Mouse (Mus musculus): ENCODE measurements at regions not wholly inside any gene's neighbourhood (a gene's known extent, or its start where the extent isn't known, plus 50 kb on each side); places are given as distances from the start of the nearest gene placed in this dataset.

- peaks cover 38% of the 10 kb centered on the region for H3K9me3 ChIP-seq (replicated peaks; ENCODE audit: control insufficient read depth, low read length)
- TF ChIP-seq EP300 (IDR thresholded peaks at IDR 0.05; ENCODE audit: low read depth) (no peak), CTCF (IDR thresholded peaks at IDR 0.05; ENCODE audit: low read depth) (no peak)
- H3K27ac ChIP-seq (ENCODE audit: low read depth) = no peak overlapping the region
- peak; percentile 28; the same call in 1 of the 2 replicates for ATAC-seq (ENCODE audit: insufficient read depth, low read depth)
- 57% methylated on average over 3 of the region's 3 CpGs for WGBS
- DNase-seq (ENCODE audit: low spot score) = no peak
- H3K4me1 ChIP-seq (ENCODE audit: control insufficient read depth, insufficient read depth) = no peaks in the 10 kb centered on the region
- H3K9ac ChIP-seq (replicated peaks; ENCODE audit: low read depth, low read length) = no peak overlapping the region
- H3K4me2 ChIP-seq (ENCODE audit: low read depth, low read length) = no peak overlapping the region
- H3K36me3 ChIP-seq (replicated peaks; ENCODE audit: control insufficient read depth, insufficient read depth, low read length) = no peaks in the 10 kb centered on the region
- H3K4me3 ChIP-seq (ENCODE audit: low read depth, low read length) = no peak overlapping the region
- H3K27me3 ChIP-seq (ENCODE audit: control insufficient read depth, insufficient read depth, low read length) = no peaks in the 10 kb centered on the region
These were observed 359.3 kb upstream of the Olfr161 start for GRCm38 (mm10) chr16:3231566-3231965.

DNA sequence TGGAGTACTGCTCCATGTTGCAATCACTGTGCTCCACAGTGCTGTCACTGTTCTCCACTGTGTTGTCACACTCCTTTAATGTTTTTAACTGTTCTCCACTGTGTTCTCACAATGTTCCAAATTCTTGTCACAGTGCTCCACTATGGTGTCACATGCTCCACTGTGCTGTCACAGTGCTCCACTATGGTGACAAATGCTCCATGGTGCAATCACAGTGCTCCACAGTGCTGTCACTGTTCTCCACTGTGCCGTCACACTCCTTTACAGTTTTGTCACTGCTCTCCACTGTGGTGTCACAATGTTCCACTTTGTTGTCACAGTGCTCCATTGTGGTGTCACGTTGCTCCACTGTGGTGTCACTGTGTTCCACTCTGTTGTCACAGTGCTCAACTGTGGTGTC, 358.2 kb upstream of the Olfr161 start:
- no peak overlapping the region for H3K27ac ChIP-seq (ENCODE audit: low read depth)
- H3K4me3 ChIP-seq (ENCODE audit: low read depth, low read length) = no peak overlapping the region
- H3K9me3 ChIP-seq (replicated peaks; ENCODE audit: control insufficient read depth, low read length) = peaks cover 44% of the 10 kb centered on the region
- WGBS = 41% methylated on average over 2 of the region's 2 CpGs
- ATAC-seq (ENCODE audit: insufficient read depth, low read depth) = no peak
- TF ChIP-seq CTCF (IDR thresholded peaks at IDR 0.05; ENCODE audit: low read depth) = no peak
- no peak for TF ChIP-seq EP300 (IDR thresholded peaks at IDR 0.05; ENCODE audit: low read depth)
- H3K36me3 ChIP-seq (replicated peaks; ENCODE audit: control insufficient read depth, insufficient read depth, low read length) = no peaks in the 10 kb centered on the region
- DNase-seq (ENCODE audit: low spot score) = no peak
- H3K27me3 ChIP-seq (ENCODE audit: control insufficient read depth, insufficient read depth, low read length) = no peaks in the 10 kb centered on the region
- H3K4me1 ChIP-seq (ENCODE audit: control insufficient read depth, insufficient read depth) = no peaks in the 10 kb centered on the region
- no peak overlapping the region for H3K9ac ChIP-seq (replicated peaks; ENCODE audit: low read depth, low read length)
- no peak overlapping the region for H3K4me2 ChIP-seq (ENCODE audit: low read depth, low read length)

- DNase-seq (ENCODE audit: low spot score) (no peak), ATAC-seq (ENCODE audit: insufficient read depth, low read depth) (peak; percentile 15; the same call in 1 of the 2 replicates)
- Histone ChIP-seq H3K27me3 (ENCODE audit: control insufficient read depth, insufficient read depth, low read length) (no peaks in the 10 kb centered on the region), H3K9ac (replicated peaks; ENCODE audit: low read depth, low read length) (no peak overlapping the region), H3K4me2 (ENCODE audit: low read depth, low read length) (no peak overlapping the region), H3K27ac (ENCODE audit: low read depth) (no peak overlapping the region), H3K4me3 (ENCODE audit: low read depth, low read length) (no peak overlapping the region), H3K36me3 (replicated peaks; ENCODE audit: control insufficient read depth, insufficient read depth, low read length) (no peaks in the 10 kb centered on the region), H3K9me3 (replicated peaks; ENCODE audit: control insufficient read depth, low read length) (peaks cover 48% of the 10 kb centered on the region), H3K4me1 (ENCODE audit: control insufficient read depth, insufficient read depth) (no peaks in the 10 kb centered on the region)
- WGBS = 43% methylated on average over 2 of the region's 2 CpGs
- TF ChIP-seq EP300 (IDR thresholded peaks at IDR 0.05; ENCODE audit: low read depth) (no peak), CTCF (IDR thresholded peaks at IDR 0.05; ENCODE audit: low read depth) (no peak)
These were observed 356.8 kb upstream of the Olfr161 start for GRCm38 (mm10) chr16:3234063-3234462.

GRCm38 (mm10) chr16:3240982-3241719, 349.7 kb upstream of the Olfr161 start:
- Histone ChIP-seq H3K4me1 (ENCODE audit: control insufficient read depth, insufficient read depth) (no peaks in the 10 kb centered on the region), H3K4me3 (ENCODE audit: low read depth, low read length) (no peak overlapping the region), H3K9me3 (replicated peaks; ENCODE audit: control insufficient read depth, low read length) (peaks cover 51% of the 10 kb centered on the region), H3K36me3 (replicated peaks; ENCODE audit: control insufficient read depth, insufficient read depth, low read length) (no peaks in the 10 kb centered on the region), H3K4me2 (ENCODE audit: low read depth, low read length) (no peak overlapping the region), H3K27me3 (ENCODE audit: control insufficient read depth, insufficient read depth, low read length) (no peaks in the 10 kb centered on the region), H3K9ac (replicated peaks; ENCODE audit: low read depth, low read length) (no peak overlapping the region), H3K27ac (ENCODE audit: low read depth) (no peak overlapping the region)
- ATAC-seq (ENCODE audit: insufficient read depth, low read depth) = peak; percentile 6; the same call in 1 of the 2 replicates
- WGBS = 55% methylated on average over 5 of the region's 5 CpGs
- DNase-seq (ENCODE audit: low spot score) = no peak
- TF ChIP-seq EP300 (IDR thresholded peaks at IDR 0.05; ENCODE audit: low read depth) = no peak
- TF ChIP-seq CTCF (IDR thresholded peaks at IDR 0.05; ENCODE audit: low read depth) = no peak

- no peak for TF ChIP-seq CTCF (IDR thresholded peaks at IDR 0.05; ENCODE audit: low read depth)
- TF ChIP-seq EP300 (IDR thresholded peaks at IDR 0.05; ENCODE audit: low read depth) = no peak
- Histone ChIP-seq H3K9me3 (replicated peaks; ENCODE audit: control insufficient read depth, low read length) (peaks cover 51% of the 10 kb centered on the region), H3K4me1 (ENCODE audit: control insufficient read depth, insufficient read depth) (no peaks in the 10 kb centered on the region), H3K27ac (ENCODE audit: low read depth) (no peak overlapping the region), H3K4me3 (ENCODE audit: low read depth, low read length) (no peak overlapping the region), H3K27me3 (ENCODE audit: control insufficient read depth, insufficient read depth, low read length) (no peaks in the 10 kb centered on the region), H3K4me2 (ENCODE audit: low read depth, low read length) (no peak overlapping the region), H3K36me3 (replicated peaks; ENCODE audit: control insufficient read depth, insufficient read depth, low read length) (no peaks in the 10 kb centered on the region), H3K9ac (replicated peaks; ENCODE audit: low read depth, low read length) (no peak overlapping the region)
- 46% methylated on average over 1 of the region's 1 CpGs for WGBS
- no peak for ATAC-seq (ENCODE audit: insufficient read depth, low read depth)
- no peak for DNase-seq (ENCODE audit: low spot score)
These were observed 348.9 kb upstream of the Olfr161 start for GRCm38 (mm10) chr16:3241939-3242338.

DNA sequence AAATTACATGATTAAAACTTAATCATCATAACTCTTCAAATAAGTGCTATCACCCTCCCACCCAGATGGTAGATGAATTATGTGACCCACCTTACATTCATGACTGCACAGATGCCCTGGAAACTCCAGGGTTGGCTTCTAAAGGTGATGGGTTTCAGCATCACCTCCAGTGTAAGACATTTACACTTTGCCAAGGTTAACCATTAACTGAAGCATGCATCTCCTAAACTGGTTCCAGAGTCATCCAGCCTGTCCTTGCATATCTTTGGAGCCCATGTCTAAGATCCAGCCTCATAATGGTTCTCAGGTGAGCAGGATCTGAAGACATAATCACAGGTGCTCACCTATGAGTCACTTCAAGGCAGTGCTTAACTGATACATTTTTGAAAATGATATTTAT, 344.4 kb upstream of the Olfr161 start:
- no peak overlapping the region for H3K9ac ChIP-seq (replicated peaks; ENCODE audit: low read depth, low read length)
- ATAC-seq (ENCODE audit: insufficient read depth, low read depth) (no peak), DNase-seq (ENCODE audit: low spot score) (no peak)
- no peaks in the 10 kb centered on the region for H3K27me3 ChIP-seq (ENCODE audit: control insufficient read depth, insufficient read depth, low read length)
- H3K36me3 ChIP-seq (replicated peaks; ENCODE audit: control insufficient read depth, insufficient read depth, low read length) = no peaks in the 10 kb centered on the region
- H3K4me3 ChIP-seq (ENCODE audit: low read depth, low read length) = no peak overlapping the region
- no peak for TF ChIP-seq CTCF (IDR thresholded peaks at IDR 0.05; ENCODE audit: low read depth)
- no peak for TF ChIP-seq EP300 (IDR thresholded peaks at IDR 0.05; ENCODE audit: low read depth)
- no peak overlapping the region for H3K4me2 ChIP-seq (ENCODE audit: low read depth, low read length)
- H3K9me3 ChIP-seq (replicated peaks; ENCODE audit: control insufficient read depth, low read length) = peaks cover 34% of the 10 kb centered on the region
- H3K4me1 ChIP-seq (ENCODE audit: control insufficient read depth, insufficient read depth) = no peaks in the 10 kb centered on the region
- no peak overlapping the region for H3K27ac ChIP-seq (ENCODE audit: low read depth)
